Mouse (Mus musculus): ENCODE measurements at regions not wholly inside any gene's neighbourhood (a gene's known extent, or its start where the extent isn't known, plus 50 kb on each side); places are given as distances from the start of the nearest gene placed in this dataset.

- TF ChIP-seq POLR2A (IDR thresholded peaks at IDR 0.05; ENCODE audit: borderline replicate concordance, extremely low read depth, insufficient read depth, insufficient read length, poor library complexity, severe bottlenecking) (no peak), CTCF (IDR thresholded peaks at IDR 0.05; ENCODE audit: borderline replicate concordance, extremely low read depth, insufficient read depth, insufficient read length) (no peak)
Observed at GRCm38 (mm10) chr9:94269213-94269612, 268.7 kb downstream of the 1190002N15Rik start.
